Mouse (Mus musculus) neural tube, embryonic 11.5 days (tissue): ENCODE measurements around the gene Sema4a. TPM values are rescaled to one million over a fixed set of nuclear protein-coding genes. Genes with fewer than 3 reads are reported as not detected.

Experiments
- ATAC-seq: fragments of 200-750 bp; cut with Nextera tagmentation; 2 replicates; pipeline ENCODE4 v1.8.0; 2017; ENCODE audit warnings: moderate number of reproducible peaks, mild to moderate bottlenecking, moderate TSS enrichment, moderate library complexity; ENCODE audit not compliant: insufficient read depth, low FRiP score, low TSS enrichment
- DNase-seq: peaks from one replicate; pipeline ENCODE4 v3.0.0-alpha.2; 2015; ENCODE audit warnings: low spot score
- H3K27ac ChIP-seq: fragments of 300-500 bp; sonication (generic); 2 replicates; pipeline ENCODE4 v1.5.1; 2014; ENCODE audit warnings: low read depth, mild to moderate bottlenecking, low read length
- H3K27me3 ChIP-seq: fragments of 300-500 bp; sonication (generic); 2 replicates; pipeline ENCODE4 v1.6.1; 2014; ENCODE audit warnings: mild to moderate bottlenecking, low read length, mixed read lengths; ENCODE audit not compliant: control insufficient read depth, insufficient read depth
- H3K36me3 ChIP-seq: fragments of 300-500 bp; sonication (generic); 2 replicates; pipeline ENCODE4 v1.6.1; 2014; ENCODE audit warnings: mild to moderate bottlenecking, low read length, moderate library complexity, mixed read lengths; ENCODE audit not compliant: control insufficient read depth, insufficient read depth
- H3K4me1 ChIP-seq: fragments of 300-500 bp; sonication (generic); 2 replicates; pipeline ENCODE4 v1.6.1; 2014; ENCODE audit warnings: low read length, mixed read lengths; ENCODE audit not compliant: control insufficient read depth, insufficient read depth
- H3K4me2 ChIP-seq: fragments of 300-500 bp; sonication (generic); 2 replicates; pipeline ENCODE4 v1.6.1; 2014; ENCODE audit warnings: low read depth, mild to moderate bottlenecking, moderate library complexity
- H3K4me3 ChIP-seq: fragments of 300-500 bp; sonication (generic); 2 replicates; pipeline ENCODE4 v1.5.1; 2014; ENCODE audit warnings: low read depth, low read length
- H3K9ac ChIP-seq: fragments of 300-500 bp; sonication (generic); 2 replicates; pipeline ENCODE4 v1.6.1; 2014; ENCODE audit warnings: mild to moderate bottlenecking, low read length
- H3K9me3 ChIP-seq: fragments of 300-500 bp; sonication (generic); 2 replicates; pipeline ENCODE4 v1.6.1; 2016; ENCODE audit warnings: low read length; ENCODE audit not compliant: control insufficient read depth
- WGBS: fragments of 180-500 bp; shearing (Covaris S2); extraction: QIAGEN DNeasy Blood & Tissue Kit; methylation state at CpG from one replicate; pipeline ENCODE4 v1.1.7; 2014; 5-methylcytosine and 5-hydroxymethylcytosine counted together
- polyA plus RNA-seq: library from polyadenylated mRNA; unstranded; fragments of >200 nt; fragmentation: Nextera tagmentation; extraction: Ambion mirVana; gene quantifications from 2 replicates; pipeline ENCODE4 v1.2.1, GENCODE M21; 2014

Sema4a gene
- polyA plus RNA-seq, 1 experiment from 2014 or later, result 5.8 TPM

- H3K4me3 ChIP-seq, result 0 out of 2 replicates have a peak overlapping the region, but pooled peaks have one; percentile 0
- ATAC-seq, result no peak
- no peaks in the 10 kb centered on the region for H3K9me3 ChIP-seq
- H3K36me3 ChIP-seq, result no peaks in the 10 kb centered on the region
- H3K4me1 ChIP-seq, result no peaks in the 10 kb centered on the region
- no peaks in the 10 kb centered on the region for H3K27me3 ChIP-seq
- H3K4me2 ChIP-seq, result peak overlapping the region; percentile 33
- WGBS, result 6% methylated on average over 21 of the region's 21 CpGs
- peak; percentile 53 for DNase-seq
- no peak overlapping the region for H3K27ac ChIP-seq
- H3K9ac ChIP-seq, result peak overlapping the region; percentile 44
These were observed 11.5 kb downstream of the Sema4a start for GRCm38 (mm10) chr3:88449395-88450023.

- DNase-seq, result no peak
- Histone ChIP-seq H3K4me3 (no peak overlapping the region), H3K9me3 (no peaks in the 10 kb centered on the region), H3K4me1 (no peaks in the 10 kb centered on the region), H3K36me3 (no peaks in the 10 kb centered on the region), H3K27ac (no peak overlapping the region), H3K27me3 (no peaks in the 10 kb centered on the region), H3K9ac (no peak overlapping the region), H3K4me2 (no peak overlapping the region)
- ATAC-seq, result no peak
- WGBS, result 82% methylated on average over 8 of the region's 8 CpGs
These were observed 12.5 kb downstream of the Sema4a start for GRCm38 (mm10) chr3:88448443-88448842.

GRCm38 (mm10) chr3:88447676-88448183 lies 13.3 kb downstream of the Sema4a start:
- H3K9me3 ChIP-seq, result no peaks in the 10 kb centered on the region
- no peaks in the 10 kb centered on the region for H3K36me3 ChIP-seq
- no peak overlapping the region for H3K27ac ChIP-seq
- no peak overlapping the region for H3K4me3 ChIP-seq
- H3K27me3 ChIP-seq, result no peaks in the 10 kb centered on the region
- no peaks in the 10 kb centered on the region for H3K4me1 ChIP-seq
- no peak overlapping the region for H3K4me2 ChIP-seq
- ATAC-seq (no peak), DNase-seq (no peak)
- no peak overlapping the region for H3K9ac ChIP-seq
- 48% methylated on average over 8 of the region's 8 CpGs for WGBS

- Histone ChIP-seq H3K9me3 (no peaks in the 10 kb centered on the region), H3K9ac (no peak overlapping the region), H3K27me3 (no peaks in the 10 kb centered on the region), H3K4me3 (no peak overlapping the region), H3K36me3 (no peaks in the 10 kb centered on the region), H3K4me2 (no peak overlapping the region), H3K4me1 (no peaks in the 10 kb centered on the region), H3K27ac (no peak overlapping the region)
- ATAC-seq, result no peak
- no peak for DNase-seq
- WGBS, result 79% methylated on average over 8 of the region's 8 CpGs
These were observed 14.4 kb downstream of the Sema4a start for GRCm38 (mm10) chr3:88446471-88447123.

GRCm38 (mm10) chr3:88442888-88443287 lies 18.1 kb downstream of the Sema4a start:
- WGBS, result 80% methylated on average over 7 of the region's 7 CpGs
- peaks cover 6% of the 10 kb centered on the region; the same call in 1 of the 2 replicates for H3K4me1 ChIP-seq
- H3K27me3 ChIP-seq, result no peaks in the 10 kb centered on the region
- no peak overlapping the region for H3K4me2 ChIP-seq
- H3K36me3 ChIP-seq, result no peaks in the 10 kb centered on the region
- no peak overlapping the region for H3K27ac ChIP-seq
- no peak for ATAC-seq
- H3K4me3 ChIP-seq, result no peak overlapping the region
- no peaks in the 10 kb centered on the region for H3K9me3 ChIP-seq
- DNase-seq, result no peak
- H3K9ac ChIP-seq, result no peak overlapping the region

GRCm38 (mm10) chr3:88442488-88442887 lies 18.5 kb downstream of the Sema4a start:
- WGBS, result 82% methylated on average over 12 of the region's 12 CpGs
- no peak for DNase-seq
- no peaks in the 10 kb centered on the region for H3K27me3 ChIP-seq
- H3K9ac ChIP-seq, result no peak overlapping the region
- H3K4me1 ChIP-seq, result peaks cover 8% of the 10 kb centered on the region
- no peak for ATAC-seq
- H3K9me3 ChIP-seq, result no peaks in the 10 kb centered on the region
- no peak overlapping the region for H3K4me3 ChIP-seq
- no peak overlapping the region for H3K27ac ChIP-seq
- H3K36me3 ChIP-seq, result no peaks in the 10 kb centered on the region
- no peak overlapping the region for H3K4me2 ChIP-seq

- WGBS, result 18% methylated on average over 27 of the region's 27 CpGs
- Histone ChIP-seq H3K27me3 (no peaks in the 10 kb centered on the region), H3K4me3 (no peak overlapping the region), H3K27ac (no peak overlapping the region), H3K9me3 (no peaks in the 10 kb centered on the region), H3K4me2 (peak overlapping the region; percentile 25), H3K36me3 (no peaks in the 10 kb centered on the region), H3K4me1 (peaks cover 10% of the 10 kb centered on the region), H3K9ac (peak overlapping the region; percentile 41)
- ATAC-seq, result no peak
- peak; percentile 67 for DNase-seq
These were observed 20.2 kb downstream of the Sema4a start for GRCm38 (mm10) chr3:88440500-88441381.

GRCm38 (mm10) chr3:88439582-88439981 lies 21.4 kb downstream of the Sema4a start:
- no peaks in the 10 kb centered on the region for H3K27me3 ChIP-seq
- H3K4me2 ChIP-seq, result no peak overlapping the region
- WGBS, result 46% methylated on average over 4 of the region's 4 CpGs
- H3K27ac ChIP-seq, result no peak overlapping the region
- no peak for DNase-seq
- H3K36me3 ChIP-seq, result no peaks in the 10 kb centered on the region
- no peak for ATAC-seq
- H3K4me1 ChIP-seq, result peaks cover 10% of the 10 kb centered on the region
- no peak overlapping the region for H3K9ac ChIP-seq
- H3K4me3 ChIP-seq, result no peak overlapping the region
- H3K9me3 ChIP-seq, result no peaks in the 10 kb centered on the region
